17 mouse cellular contexts compared by ENCODE assay signal in genomic region chr12:104474881-104475740, GRCm38 (mm10). TPM values are rescaled to one million over a fixed set of nuclear protein-coding genes. Genes with fewer than 3 reads are reported as not detected.
DNase-seq lines count a peak whose midpoint lies in the region; ATAC-seq and TF ChIP-seq lines count a peak whose summit lies in the region.
"Had no signal": no experiment of that assay in that cellular context is flagged by ENCODE, and none has a peak within 500 bp of the region (broad histone marks: within the 10 kb centered on the region; RNA-seq: fewer than 3 reads in every experiment).

No protein-coding gene starts in this region.

- ATAC-seq in forebrain, postnatal 0 days = no peak
- no peak for ATAC-seq in forebrain, embryonic 14.5 days
- no peak for ATAC-seq in midbrain, embryonic 16.5 days
- ATAC-seq in embryonic facial prominence, embryonic 12.5 days (ENCODE audit: insufficient number of reproducible peaks, insufficient read depth, low FRiP score, low TSS enrichment) = no peak
- ATAC-seq: forebrain, embryonic 13.5 days had no signal

- H3K27ac ChIP-seq in forebrain, postnatal 0 days (ENCODE audit: low read depth, low read length) = no peak overlapping the region
- H3K27ac ChIP-seq in forebrain, embryonic 14.5 days (ENCODE audit: low read depth, low read length) = no peak overlapping the region
- no peak overlapping the region for H3K27ac ChIP-seq in midbrain, embryonic 10.5 days (replicated peaks)
- no peak overlapping the region for H3K27ac ChIP-seq in midbrain, embryonic 16.5 days (ENCODE audit: low read length)
- H3K27ac ChIP-seq in embryonic facial prominence, embryonic 12.5 days = peak overlapping the region; percentile 86
- H3K27ac ChIP-seq: forebrain, embryonic 13.5 days; liver, embryonic 13.5 days had no signal

- H3K27me3 ChIP-seq in forebrain, postnatal 0 days (ENCODE audit: insufficient read depth, low read length) = peaks cover 62% of the 10 kb centered on the region
- peaks cover 73% of the 10 kb centered on the region for H3K27me3 ChIP-seq in forebrain, embryonic 14.5 days (replicated peaks; ENCODE audit: control insufficient read depth, insufficient read depth, low read length)
- H3K27me3 ChIP-seq in midbrain, embryonic 10.5 days (ENCODE audit: low read depth, poor library complexity, severe bottlenecking) = peaks cover 100% of the 10 kb centered on the region
- H3K27me3 ChIP-seq in midbrain, embryonic 16.5 days (ENCODE audit: control insufficient read depth, insufficient read depth, low read depth, low read length) = peaks cover 42% of the 10 kb centered on the region
- peaks cover 37% of the 10 kb centered on the region for H3K27me3 ChIP-seq in embryonic facial prominence, embryonic 12.5 days

- H3K4me2 ChIP-seq in forebrain, postnatal 0 days (ENCODE audit: low read depth) = no peak overlapping the region
- H3K4me2 ChIP-seq in forebrain, embryonic 14.5 days (ENCODE audit: low read length) = no peak overlapping the region
- no peak overlapping the region for H3K4me2 ChIP-seq in midbrain, embryonic 16.5 days (ENCODE audit: low read length)
- H3K4me2 ChIP-seq in embryonic facial prominence, embryonic 12.5 days (replicated peaks) = peak overlapping the region; percentile 92
- H3K4me2 ChIP-seq: liver, embryonic 13.5 days had no signal

- TF ChIP-seq CTCF in forebrain, postnatal 0 days (IDR thresholded peaks at IDR 0.05; ENCODE audit: low read depth) = no peak

- no peaks in the 10 kb centered on the region for H3K36me3 ChIP-seq in forebrain, postnatal 0 days (ENCODE audit: insufficient read depth)
- H3K36me3 ChIP-seq in forebrain, embryonic 14.5 days (ENCODE audit: control insufficient read depth, insufficient read depth, low read length) = no peaks in the 10 kb centered on the region
- H3K36me3 ChIP-seq in midbrain, embryonic 10.5 days = no peaks in the 10 kb centered on the region
- no peaks in the 10 kb centered on the region for H3K36me3 ChIP-seq in midbrain, embryonic 16.5 days (ENCODE audit: control insufficient read depth, insufficient read depth, low read length)
- H3K36me3 ChIP-seq in embryonic facial prominence, embryonic 12.5 days = no peaks in the 10 kb centered on the region
- H3K36me3 ChIP-seq: liver, embryonic 13.5 days had no signal

- peak; percentile 70 for DNase-seq in forebrain, postnatal 0 days
- no peak for DNase-seq in forebrain, embryonic 14.5 days (ENCODE audit: low spot score)
- peak; percentile 49 for DNase-seq in midbrain, embryonic 10.5 days (ENCODE audit: low spot score)
- peak; percentile 35 for DNase-seq in retina, postnatal 1 day
- no peak for DNase-seq in urinary bladder, postnatal 4 days (ENCODE audit: low spot score in 2 of 2)
- no peak for DNase-seq in urinary bladder, adult 18-20 months (ENCODE audit: low spot score in 2 of 2)
- DNase-seq: adrenal gland, postnatal 25 days; gastrocnemius, postnatal 14 days; liver, embryonic 13.5 days; right cerebral cortex, adult 18-20 months had no signal

- 2% methylated on average over 22 of the region's 22 CpGs for WGBS in forebrain, postnatal 0 days
- WGBS in forebrain, embryonic 14.5 days = under 1% methylated on average over 22 of the region's 22 CpGs
- WGBS in midbrain, embryonic 10.5 days = under 1% methylated on average over 22 of the region's 22 CpGs
- WGBS in midbrain, embryonic 16.5 days = 1% methylated on average over 22 of the region's 22 CpGs
- WGBS in embryonic facial prominence, embryonic 12.5 days = 4% methylated on average over 22 of the region's 22 CpGs

- H3K4me1 ChIP-seq in forebrain, postnatal 0 days (ENCODE audit: insufficient read depth) = no peaks in the 10 kb centered on the region
- H3K4me1 ChIP-seq in forebrain, embryonic 14.5 days (ENCODE audit: control insufficient read depth, insufficient read depth, low read length) = peaks cover 12% of the 10 kb centered on the region
- H3K4me1 ChIP-seq in midbrain, embryonic 10.5 days = peaks cover 70% of the 10 kb centered on the region
- peaks cover 17% of the 10 kb centered on the region for H3K4me1 ChIP-seq in midbrain, embryonic 16.5 days (ENCODE audit: control insufficient read depth, insufficient read depth, low read length)
- H3K4me1 ChIP-seq in embryonic facial prominence, embryonic 12.5 days = peaks cover 8% of the 10 kb centered on the region

- H3K9me3 ChIP-seq in forebrain, postnatal 0 days (ENCODE audit: low read length) = no peaks in the 10 kb centered on the region
- no peaks in the 10 kb centered on the region for H3K9me3 ChIP-seq in forebrain, embryonic 14.5 days (replicated peaks; ENCODE audit: control insufficient read depth, low read length)
- no peaks in the 10 kb centered on the region for H3K9me3 ChIP-seq in midbrain, embryonic 10.5 days (replicated peaks)
- no peaks in the 10 kb centered on the region for H3K9me3 ChIP-seq in midbrain, embryonic 16.5 days (replicated peaks; ENCODE audit: control insufficient read depth, low read length, poor library complexity, severe bottlenecking)
- no peaks in the 10 kb centered on the region for H3K9me3 ChIP-seq in embryonic facial prominence, embryonic 12.5 days
- H3K9me3 ChIP-seq: forebrain, embryonic 13.5 days; liver, embryonic 13.5 days had no signal

- no peak overlapping the region for H3K4me3 ChIP-seq in forebrain, postnatal 0 days (ENCODE audit: low read depth, low read length)
- H3K4me3 ChIP-seq in forebrain, embryonic 14.5 days (ENCODE audit: low read depth, low read length) = no peak overlapping the region
- 0 out of 2 replicates have a peak overlapping the region, but pooled peaks have one; percentile 28 for H3K4me3 ChIP-seq in midbrain, embryonic 10.5 days
- H3K4me3 ChIP-seq in midbrain, embryonic 16.5 days (ENCODE audit: low read depth, low read length) = no peak overlapping the region
- H3K4me3 ChIP-seq in embryonic facial prominence, embryonic 12.5 days = peak overlapping the region; percentile 69
- H3K4me3 ChIP-seq: liver, embryonic 13.5 days; myocyte had no signal

- H3K9ac ChIP-seq in forebrain, postnatal 0 days = no peak overlapping the region
- no peak overlapping the region for H3K9ac ChIP-seq in forebrain, embryonic 14.5 days (ENCODE audit: low read length)
- H3K9ac ChIP-seq in midbrain, embryonic 16.5 days (ENCODE audit: low read depth, low read length) = no peak overlapping the region
- H3K9ac ChIP-seq in embryonic facial prominence, embryonic 12.5 days = peak overlapping the region; percentile 92
- H3K9ac ChIP-seq: forebrain, embryonic 13.5 days; liver, embryonic 13.5 days had no signal

RNA-seq across cellular contexts. Expression of gene Gsc, which starts 2.0 kb away (rescaled TPM):
- total RNA-seq in forebrain, postnatal 0 days (2014; rRNA removed) = 1.5 TPM in 1 of 2 replicates, not detected in the other
- 0.11 TPM in 1 of 2 replicates, not detected in the other for polyA plus RNA-seq in forebrain, postnatal 0 days (2015; fragmentation: Nextera tagmentation; extraction: Ambion mirVana)
- 0.40 and 0.50 TPM in 2 replicates for polyA plus RNA-seq in forebrain, embryonic 14.5 days (2014; fragmentation: Nextera tagmentation; extraction: Ambion mirVana)
- 0.24 and 0.27 TPM in 2 replicates for polyA plus RNA-seq in midbrain, embryonic 10.5 days (2016; fragmentation: Nextera tagmentation; extraction: Ambion mirVana)
- polyA plus RNA-seq in midbrain, embryonic 16.5 days (2015; fragmentation: Nextera tagmentation; extraction: Ambion mirVana) = 0.50 and 1.0 TPM in 2 replicates
- 47.2 and 64.8 TPM in 2 replicates for polyA plus RNA-seq in embryonic facial prominence, embryonic 12.5 days (2016; fragmentation: Nextera tagmentation; extraction: Ambion mirVana)
- total RNA-seq: adrenal gland, postnatal 25 days; heart, postnatal 36 days; layer of hippocampus, postnatal 10 days had no signal
- polyA plus RNA-seq: forebrain, embryonic 13.5 days; kidney, embryonic 16.5 days; myocyte had no signal

Comparison
In these comparisons a context has a peak if more than half of its experiments do, and no peak if none do; other contexts are left out.
1. DNase-seq: peak in forebrain, postnatal 0 days (single experiment), midbrain, embryonic 10.5 days (single experiment) and retina, postnatal 1 day (single experiment); none in forebrain, embryonic 14.5 days (single experiment), urinary bladder, postnatal 4 days (0 of 2) and urinary bladder, adult 18-20 months (0 of 2).
2. H3K4me3 ChIP-seq: peak in midbrain, embryonic 10.5 days (single experiment) and embryonic facial prominence, embryonic 12.5 days (single experiment); none in forebrain, postnatal 0 days (single experiment), forebrain, embryonic 14.5 days (single experiment) and midbrain, embryonic 16.5 days (single experiment).
3. RNA of gene Gsc, which starts 2.0 kb away (polyA plus RNA-seq): 47.2 to 64.8 TPM in embryonic facial prominence, embryonic 12.5 days; 0.50 to 1.0 TPM in midbrain, embryonic 16.5 days, 0.40 to 0.50 TPM in forebrain, embryonic 14.5 days, 0.24 to 0.27 TPM in midbrain, embryonic 10.5 days and 0.11 TPM in forebrain, postnatal 0 days; every median in the first group is over 10 times any median in the second.